Mouse (Mus musculus): ENCODE measurements around the gene Otud4. TPM values are rescaled to one million over a fixed set of nuclear protein-coding genes. Genes with fewer than 3 reads are reported as not detected.
"Not testable (repeated sequence)": the region's sequence is repeated elsewhere in the genome, so short reads cannot be mapped to it uniquely, and the experiment has no call there.

Otud4 gene
- 10 to 100 TPM; 37.4 to 41.9 TPM for total RNA-seq (2021)

- peak; percentile 60 to 62 for DNase-seq
Observed at GRCm38 (mm10) chr8:79639586-79640451, at the start of gene Otud4. Otud4 (plus strand) TSS chr8:79639618.

DNA sequence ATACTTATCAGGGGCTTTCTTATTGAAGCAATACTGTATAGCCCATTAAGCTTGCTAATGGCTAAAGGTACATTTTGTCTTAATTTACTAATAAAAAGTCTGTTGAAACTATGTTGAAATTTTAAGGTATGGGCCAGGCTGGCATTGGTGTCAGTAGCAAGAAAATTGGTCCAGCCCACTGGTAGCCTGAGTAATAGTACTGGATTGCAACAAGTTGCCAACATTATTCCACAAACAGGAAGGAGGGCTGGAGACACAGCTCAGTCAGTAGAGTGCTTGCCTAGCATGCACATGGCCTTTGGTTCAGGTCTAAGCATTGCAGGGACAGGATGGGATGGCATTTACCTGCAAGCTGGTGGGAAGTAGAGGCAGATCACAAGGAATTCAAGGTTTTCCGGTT is 38.5 kb upstream of the Otud4 start:
- no peak for DNase-seq

- DNase-seq: not testable (repeated sequence)
Observed at GRCm38 (mm10) chr8:79603204-79603603, 36.2 kb upstream of the Otud4 start.

DNA sequence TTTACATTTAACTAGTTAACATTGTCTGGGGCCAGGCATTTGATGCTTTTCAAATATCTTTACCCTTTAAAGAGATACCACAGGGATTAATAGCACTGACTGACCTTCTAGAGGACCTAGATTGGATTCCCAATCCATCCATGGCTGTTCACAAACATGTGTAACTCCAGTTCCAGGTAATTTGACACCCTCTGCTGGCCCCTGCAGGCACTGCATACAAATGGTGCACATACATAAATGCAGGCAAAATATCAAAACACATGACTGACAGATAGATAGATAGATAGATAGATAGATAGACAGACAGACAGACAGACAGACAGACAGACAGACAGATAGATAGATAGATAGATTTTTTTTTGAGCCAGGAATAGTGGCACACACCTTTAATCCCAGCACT is 33.2 kb upstream of the Otud4 start:
- DNase-seq: no peak

GRCm38 (mm10) chr8:79606751-79607300 is 32.6 kb upstream of the Otud4 start:
- no peak for DNase-seq

- DNase-seq: no peak
Observed at GRCm38 (mm10) chr8:79608701-79609100, 30.7 kb upstream of the Otud4 start.

- DNase-seq: no peak
Observed at GRCm38 (mm10) chr8:79610268-79610667, 29.1 kb upstream of the Otud4 start.

GRCm38 (mm10) chr8:79612298-79612697 is 27.1 kb upstream of the Otud4 start:
- DNase-seq: no peak

GRCm38 (mm10) chr8:79612965-79613364 is 26.5 kb upstream of the Otud4 start:
- no peak for DNase-seq

DNA sequence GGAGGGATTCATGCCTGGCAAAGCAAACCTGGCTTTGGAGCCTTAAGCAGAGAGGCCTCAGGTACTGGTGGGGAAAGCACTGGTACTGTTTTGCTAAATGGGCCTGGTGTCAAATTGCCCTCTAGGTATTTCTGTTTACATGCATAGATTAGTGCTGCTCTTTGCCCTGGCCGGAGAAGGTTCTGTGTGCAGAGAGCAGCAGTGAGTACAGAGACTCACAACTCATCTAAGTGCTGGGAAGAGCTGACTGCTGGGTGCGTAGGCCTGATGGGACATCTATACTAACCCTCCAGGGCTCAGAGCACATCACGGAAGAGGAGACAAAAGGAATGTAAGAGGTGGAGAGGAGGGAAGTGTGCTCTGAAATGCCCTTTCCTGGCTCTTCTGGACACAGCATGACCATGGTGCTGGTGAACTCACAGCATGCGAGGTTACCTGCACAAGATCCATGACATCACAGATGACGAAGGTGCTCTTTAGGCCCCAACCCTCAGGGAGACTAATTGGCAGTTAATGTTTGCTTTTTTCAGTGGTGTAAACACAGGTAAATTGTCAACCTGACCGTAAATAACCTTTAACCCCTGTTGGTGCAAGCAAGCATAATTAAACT is 23.6 kb upstream of the Otud4 start:
- DNase-seq: no peak

GRCm38 (mm10) chr8:79618906-79619305 is 20.5 kb upstream of the Otud4 start:
- DNase-seq: no peak

GRCm38 (mm10) chr8:79619353-79619752 is 20.1 kb upstream of the Otud4 start:
- no peak for DNase-seq

- no peak for DNase-seq
Observed at GRCm38 (mm10) chr8:79620000-79620399, 19.4 kb upstream of the Otud4 start.

- no peak for DNase-seq
Observed at GRCm38 (mm10) chr8:79620489-79621276, 18.7 kb upstream of the Otud4 start.

DNA sequence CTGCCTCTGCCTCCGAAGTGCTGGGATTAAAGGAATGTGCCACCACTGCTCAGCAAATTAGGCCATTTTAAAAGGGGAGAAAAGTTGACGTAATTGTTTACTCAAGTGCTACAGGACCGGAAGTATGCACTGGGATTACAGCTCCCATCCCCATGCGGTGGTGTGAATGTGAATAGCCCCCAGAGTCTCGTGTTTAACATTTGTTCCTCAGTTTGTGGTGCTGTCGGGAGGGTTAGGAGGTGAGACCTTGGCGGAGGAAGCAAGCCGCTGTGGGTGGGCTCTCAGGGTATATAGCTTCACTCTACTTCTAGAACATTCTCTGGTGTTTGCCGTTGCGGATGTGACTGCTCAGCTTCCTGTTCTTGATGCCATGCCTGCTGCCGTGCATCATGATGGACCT is 17.1 kb upstream of the Otud4 start:
- DNase-seq: no peak

- DNase-seq: no peak
Observed at GRCm38 (mm10) chr8:79623351-79623750, 16.1 kb upstream of the Otud4 start.

- no peak for DNase-seq
Observed at GRCm38 (mm10) chr8:79624416-79624815, 15.0 kb upstream of the Otud4 start.

GRCm38 (mm10) chr8:79626213-79626612 is 13.2 kb upstream of the Otud4 start:
- DNase-seq: no peak

DNA sequence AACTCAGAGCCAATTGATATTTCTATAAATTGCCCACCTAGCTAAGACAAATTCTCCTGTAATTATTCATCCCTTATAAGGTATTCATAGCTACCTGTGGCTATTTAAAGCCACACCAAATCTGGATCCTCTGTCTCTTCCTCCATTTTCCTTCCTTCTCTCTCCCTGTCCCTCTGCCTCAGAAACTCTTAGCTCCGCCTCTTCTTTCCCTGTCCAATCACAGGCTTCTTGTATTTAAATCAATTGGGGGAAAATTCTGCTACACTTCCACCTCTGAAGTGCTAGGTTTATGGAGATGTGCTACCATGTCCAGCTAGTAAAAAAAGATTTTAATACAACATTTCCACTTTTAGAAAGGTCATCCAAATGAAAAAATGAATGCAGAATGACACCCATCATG is 3.9 kb upstream of the Otud4 start:
- DNase-seq: no peak

DNA sequence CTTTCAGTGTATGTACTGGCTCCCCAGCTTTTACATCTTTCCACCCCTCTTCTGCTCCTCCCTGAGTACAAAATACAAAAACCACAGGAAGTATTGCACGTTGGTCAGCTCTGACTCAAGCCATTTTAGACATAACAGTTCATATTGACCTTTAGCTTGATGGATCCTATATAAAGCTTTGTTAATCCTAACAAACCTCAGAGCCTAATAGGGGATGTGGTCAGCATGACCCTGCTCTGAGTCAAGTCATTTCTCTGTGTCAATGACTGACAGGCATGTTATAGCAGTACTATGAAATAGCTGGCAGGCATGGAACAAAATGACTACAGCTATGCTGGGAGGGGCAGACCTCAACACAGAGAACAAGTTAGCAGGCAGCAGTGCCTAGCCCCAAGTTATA is 3.3 kb upstream of the Otud4 start:
- DNase-seq: no peak

- no peak for DNase-seq
Observed at GRCm38 (mm10) chr8:79637237-79637636, 2.2 kb upstream of the Otud4 start.

- no peak for DNase-seq
Observed at GRCm38 (mm10) chr8:79638001-79638706, 1.3 kb upstream of the Otud4 start.
